Mouse (Mus musculus): ENCODE data around the gene Socs7. TPM values are rescaled to one million over a fixed set of nuclear protein-coding genes. Genes with fewer than 3 reads are reported as not detected.

Gene Socs7
- polyA plus RNA-seq, 1 experiment from 2014 or later: 3.4 TPM

- Histone ChIP-seq H3K27me3 (ENCODE audit: control insufficient read depth, insufficient read depth, low read length) (no peaks in the 10 kb centered on the region), H3K27ac (ENCODE audit: low read depth, low read length) (no peak overlapping the region), H3K4me1 (ENCODE audit: control insufficient read depth, insufficient read depth, low read length) (no peaks in the 10 kb centered on the region), H3K4me3 (ENCODE audit: low read depth, low read length) (no peak overlapping the region), H3K9me3 (ENCODE audit: control insufficient read depth, low read length) (no peaks in the 10 kb centered on the region), H3K36me3 (ENCODE audit: control insufficient read depth, insufficient read depth, low read length) (peaks cover 12% of the 10 kb centered on the region; the same call in 1 of the 2 replicates), H3K4me2 (no peak overlapping the region), H3K9ac (ENCODE audit: low read length) (no peak overlapping the region)
- DNase-seq (ENCODE audit: low spot score, missing footprints): peak; percentile 98
- no peak for ATAC-seq (ENCODE audit: low FRiP score)
- WGBS: 32% methylated on average over 9 of the region's 9 CpGs
Observed at GRCm38 (mm10) chr11:97328148-97328547, 34.2 kb upstream of the Socs7 start.

DNA sequence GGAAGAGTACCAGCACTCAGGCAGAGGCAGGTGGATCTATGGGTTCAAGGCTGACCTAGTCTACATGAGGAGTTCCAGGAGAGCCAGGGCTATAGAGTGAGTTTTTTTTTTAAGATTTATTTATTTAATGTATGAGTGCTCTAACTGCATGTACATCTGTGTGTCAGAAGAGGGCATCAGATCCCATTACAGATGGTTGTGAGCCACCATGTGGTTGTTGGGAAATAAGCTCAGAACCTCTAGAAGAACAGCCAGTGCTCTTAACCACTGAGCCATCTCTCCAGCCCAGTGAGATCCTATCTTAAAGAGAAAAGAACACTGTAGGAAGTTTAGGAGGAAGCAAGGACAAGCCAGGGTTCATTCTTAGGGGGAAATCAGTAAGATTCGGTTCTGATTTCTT is 32.0 kb upstream of the Socs7 start:
- no peaks in the 10 kb centered on the region for H3K27me3 ChIP-seq (ENCODE audit: control insufficient read depth, insufficient read depth, low read length)
- WGBS: 91% methylated on average over 1 of the region's 1 CpGs
- H3K9ac ChIP-seq (ENCODE audit: low read length): no peak overlapping the region
- no peak for DNase-seq (ENCODE audit: low spot score, missing footprints)
- ATAC-seq (ENCODE audit: low FRiP score): no peak
- H3K9me3 ChIP-seq (ENCODE audit: control insufficient read depth, low read length): no peaks in the 10 kb centered on the region
- H3K4me2 ChIP-seq: no peak overlapping the region
- peaks cover 7% of the 10 kb centered on the region; the same call in 1 of the 2 replicates for H3K36me3 ChIP-seq (ENCODE audit: control insufficient read depth, insufficient read depth, low read length)
- H3K27ac ChIP-seq (ENCODE audit: low read depth, low read length): no peak overlapping the region
- H3K4me3 ChIP-seq (ENCODE audit: low read depth, low read length): no peak overlapping the region
- no peaks in the 10 kb centered on the region for H3K4me1 ChIP-seq (ENCODE audit: control insufficient read depth, insufficient read depth, low read length)

- Histone ChIP-seq H3K4me1 (ENCODE audit: control insufficient read depth, insufficient read depth, low read length) (no peaks in the 10 kb centered on the region), H3K9ac (ENCODE audit: low read length) (no peak overlapping the region), H3K4me3 (ENCODE audit: low read depth, low read length) (no peak overlapping the region), H3K9me3 (ENCODE audit: control insufficient read depth, low read length) (no peaks in the 10 kb centered on the region), H3K4me2 (no peak overlapping the region), H3K27ac (ENCODE audit: low read depth, low read length) (no peak overlapping the region), H3K36me3 (ENCODE audit: control insufficient read depth, insufficient read depth, low read length) (peaks cover 5% of the 10 kb centered on the region; the same call in 1 of the 2 replicates), H3K27me3 (ENCODE audit: control insufficient read depth, insufficient read depth, low read length) (no peaks in the 10 kb centered on the region)
- DNase-seq (ENCODE audit: low spot score, missing footprints): no peak
- 80% methylated on average over 12 of the region's 12 CpGs for WGBS
- ATAC-seq (ENCODE audit: low FRiP score): no peak
Observed at GRCm38 (mm10) chr11:97331231-97332190, 30.8 kb upstream of the Socs7 start.

DNA sequence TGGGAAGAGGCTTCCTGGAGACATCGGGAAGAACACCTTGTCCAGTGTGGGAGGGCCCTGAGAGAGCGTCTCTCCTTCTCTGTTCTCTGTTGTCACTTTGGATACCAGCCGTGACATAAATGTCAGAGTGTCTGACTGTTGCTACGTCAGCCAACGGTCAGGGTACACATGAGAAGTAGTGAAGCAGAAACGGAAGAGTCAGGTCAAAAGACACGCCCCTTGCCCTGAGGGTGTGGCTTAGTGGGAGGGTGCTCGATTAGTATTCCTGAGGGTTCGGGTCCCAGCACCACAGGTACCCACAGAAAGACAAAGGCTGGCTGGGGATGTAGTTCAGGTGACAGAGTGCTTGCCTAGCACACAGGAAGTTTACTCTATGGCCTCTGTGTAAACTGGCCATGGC is 29.3 kb upstream of the Socs7 start:
- ATAC-seq (ENCODE audit: low FRiP score): no peak
- no peak overlapping the region for H3K27ac ChIP-seq (ENCODE audit: low read depth, low read length)
- no peak overlapping the region for H3K4me3 ChIP-seq (ENCODE audit: low read depth, low read length)

DNA sequence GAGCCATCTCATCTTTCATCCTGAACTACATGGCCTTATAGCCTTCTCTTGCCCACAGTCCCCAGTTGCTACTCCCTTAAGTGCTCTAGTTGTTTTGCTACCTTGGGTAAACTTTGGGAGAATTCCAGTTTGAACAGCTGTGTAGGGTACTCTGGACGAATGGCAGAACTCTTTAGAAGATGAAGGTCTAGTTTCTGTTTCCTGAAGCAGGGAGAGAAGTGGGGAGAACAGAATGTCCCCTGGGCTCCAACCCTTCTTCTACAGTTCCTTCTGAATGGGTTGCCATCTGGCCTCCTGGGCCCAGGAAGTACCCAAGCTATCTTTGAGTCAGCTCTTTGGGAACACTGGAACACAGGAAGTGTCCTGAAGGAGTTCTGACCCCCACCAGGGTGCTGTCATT is 28.5 kb upstream of the Socs7 start:
- Histone ChIP-seq H3K4me2 (no peak overlapping the region), H3K9me3 (ENCODE audit: control insufficient read depth, low read length) (no peaks in the 10 kb centered on the region), H3K27me3 (ENCODE audit: control insufficient read depth, insufficient read depth, low read length) (no peaks in the 10 kb centered on the region), H3K9ac (ENCODE audit: low read length) (no peak overlapping the region), H3K4me1 (ENCODE audit: control insufficient read depth, insufficient read depth, low read length) (no peaks in the 10 kb centered on the region), H3K27ac (ENCODE audit: low read depth, low read length) (no peak overlapping the region), H3K4me3 (ENCODE audit: low read depth, low read length) (no peak overlapping the region), H3K36me3 (ENCODE audit: control insufficient read depth, insufficient read depth, low read length) (peaks cover 3% of the 10 kb centered on the region; the same call in 1 of the 2 replicates)
- 74% methylated on average over 1 of the region's 1 CpGs for WGBS
- peak; percentile 51 for DNase-seq (ENCODE audit: low spot score, missing footprints)
- ATAC-seq (ENCODE audit: low FRiP score): no peak

More for the DNA sequence above, 29.3 kb upstream of the Socs7 start:
- peaks cover 3% of the 10 kb centered on the region; the same call in 1 of the 2 replicates for H3K36me3 ChIP-seq (ENCODE audit: control insufficient read depth, insufficient read depth, low read length)
- no peak overlapping the region for H3K9ac ChIP-seq (ENCODE audit: low read length)
- no peaks in the 10 kb centered on the region for H3K27me3 ChIP-seq (ENCODE audit: control insufficient read depth, insufficient read depth, low read length)
- no peak for DNase-seq (ENCODE audit: low spot score, missing footprints)
- H3K4me2 ChIP-seq: no peak overlapping the region
- H3K4me1 ChIP-seq (ENCODE audit: control insufficient read depth, insufficient read depth, low read length): no peaks in the 10 kb centered on the region
- H3K9me3 ChIP-seq (ENCODE audit: control insufficient read depth, low read length): no peaks in the 10 kb centered on the region
- 57% methylated on average over 9 of the region's 9 CpGs for WGBS

- peak; percentile 59 for DNase-seq (ENCODE audit: low spot score, missing footprints)
- H3K27ac ChIP-seq (ENCODE audit: low read depth, low read length): no peak overlapping the region
- H3K4me2 ChIP-seq: no peak overlapping the region
- H3K4me1 ChIP-seq (ENCODE audit: control insufficient read depth, insufficient read depth, low read length): no peaks in the 10 kb centered on the region
- no peaks in the 10 kb centered on the region for H3K27me3 ChIP-seq (ENCODE audit: control insufficient read depth, insufficient read depth, low read length)
- no peaks in the 10 kb centered on the region for H3K36me3 ChIP-seq (ENCODE audit: control insufficient read depth, insufficient read depth, low read length)
- ATAC-seq (ENCODE audit: low FRiP score): no peak
- no peak overlapping the region for H3K4me3 ChIP-seq (ENCODE audit: low read depth, low read length)
- no peak overlapping the region for H3K9ac ChIP-seq (ENCODE audit: low read length)
- H3K9me3 ChIP-seq (ENCODE audit: control insufficient read depth, low read length): no peaks in the 10 kb centered on the region
- WGBS: 86% methylated on average over 9 of the region's 9 CpGs
Observed at GRCm38 (mm10) chr11:97334400-97334799, 28.0 kb upstream of the Socs7 start.

DNA sequence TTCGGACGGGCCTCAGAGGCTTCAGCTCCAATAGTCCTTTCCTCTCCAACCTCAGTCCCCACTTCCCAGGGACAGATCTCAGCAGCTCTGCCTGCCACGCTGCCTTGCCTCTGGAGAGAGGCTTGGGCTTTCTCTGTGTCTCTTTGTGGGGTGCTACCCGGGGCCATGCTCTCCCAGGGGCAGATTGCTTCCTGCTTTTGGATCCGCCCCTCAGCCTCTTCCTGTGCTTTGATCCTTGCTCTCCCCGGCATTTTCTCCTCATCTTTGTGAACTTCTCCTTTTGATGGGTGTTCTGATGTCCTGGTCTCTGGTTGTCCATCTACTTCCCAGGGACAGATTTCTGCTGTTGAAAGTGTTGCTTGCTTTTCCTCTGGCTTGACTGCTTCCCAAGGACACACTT is 26.1 kb upstream of the Socs7 start:
- 59% methylated on average over 6 of the region's 6 CpGs for WGBS
- H3K9ac ChIP-seq (ENCODE audit: low read length): no peak overlapping the region
- H3K4me1 ChIP-seq (ENCODE audit: control insufficient read depth, insufficient read depth, low read length): no peaks in the 10 kb centered on the region

DNA sequence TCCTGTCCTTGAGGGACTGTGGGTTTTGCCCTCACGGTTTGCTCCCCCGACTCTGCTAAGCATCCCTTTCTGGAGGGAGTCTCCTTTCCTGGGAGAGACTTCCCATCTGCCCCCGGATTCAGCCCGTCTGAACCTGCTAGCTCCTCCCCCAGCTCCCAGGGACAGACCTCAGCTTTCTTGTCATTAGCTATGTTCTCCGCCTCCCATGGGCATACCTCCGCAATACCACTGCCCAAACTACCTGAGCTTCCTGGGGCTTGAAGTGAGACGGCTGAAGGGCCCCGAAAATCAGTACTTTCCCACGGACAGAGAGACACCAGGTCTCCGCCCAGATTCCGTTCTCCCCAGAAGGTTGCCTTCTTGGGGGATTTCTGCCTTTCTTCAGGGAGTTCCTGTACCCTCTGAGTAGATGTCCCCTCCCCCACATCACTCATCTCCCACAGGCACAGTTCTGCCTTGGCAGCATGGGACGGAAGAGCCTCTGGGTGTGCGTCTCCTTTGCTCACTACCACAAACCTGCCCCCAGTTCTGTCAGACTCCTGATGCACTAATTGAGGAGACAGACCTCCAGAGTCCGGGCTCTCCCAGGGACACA is 25.5 kb upstream of the Socs7 start:
- H3K9ac ChIP-seq (ENCODE audit: low read length): no peak overlapping the region
- no peak for ATAC-seq (ENCODE audit: low FRiP score)
- no peak overlapping the region for H3K27ac ChIP-seq (ENCODE audit: low read depth, low read length)
- no peak overlapping the region for H3K4me2 ChIP-seq
- 75% methylated on average over 14 of the region's 14 CpGs for WGBS
- no peaks in the 10 kb centered on the region for H3K4me1 ChIP-seq (ENCODE audit: control insufficient read depth, insufficient read depth, low read length)
- H3K27me3 ChIP-seq (ENCODE audit: control insufficient read depth, insufficient read depth, low read length): no peaks in the 10 kb centered on the region
- peak; percentile 21 for DNase-seq (ENCODE audit: low spot score, missing footprints)
- H3K36me3 ChIP-seq (ENCODE audit: control insufficient read depth, insufficient read depth, low read length): no peaks in the 10 kb centered on the region
- H3K9me3 ChIP-seq (ENCODE audit: control insufficient read depth, low read length): no peaks in the 10 kb centered on the region
- H3K4me3 ChIP-seq (ENCODE audit: low read depth, low read length): no peak overlapping the region

More for the DNA sequence above, 26.1 kb upstream of the Socs7 start:
- Histone ChIP-seq H3K9me3 (ENCODE audit: control insufficient read depth, low read length) (no peaks in the 10 kb centered on the region), H3K4me2 (no peak overlapping the region), H3K27me3 (ENCODE audit: control insufficient read depth, insufficient read depth, low read length) (no peaks in the 10 kb centered on the region), H3K36me3 (ENCODE audit: control insufficient read depth, insufficient read depth, low read length) (no peaks in the 10 kb centered on the region), H3K27ac (ENCODE audit: low read depth, low read length) (no peak overlapping the region), H3K4me3 (ENCODE audit: low read depth, low read length) (no peak overlapping the region)
- DNase-seq (ENCODE audit: low spot score, missing footprints) (no peak), ATAC-seq (ENCODE audit: low FRiP score) (no peak)

- no peaks in the 10 kb centered on the region for H3K9me3 ChIP-seq (ENCODE audit: control insufficient read depth, low read length)
- 83% methylated on average over 12 of the region's 12 CpGs for WGBS
Observed at GRCm38 (mm10) chr11:97337363-97337762, 25.0 kb upstream of the Socs7 start.

More at GRCm38 (mm10) chr11:97337363-97337762, 25.0 kb upstream of the Socs7 start:
- DNase-seq (ENCODE audit: low spot score, missing footprints): peak; percentile 59
- Histone ChIP-seq H3K27me3 (ENCODE audit: control insufficient read depth, insufficient read depth, low read length) (no peaks in the 10 kb centered on the region), H3K4me2 (no peak overlapping the region), H3K27ac (ENCODE audit: low read depth, low read length) (no peak overlapping the region), H3K4me3 (ENCODE audit: low read depth, low read length) (no peak overlapping the region), H3K9ac (ENCODE audit: low read length) (no peak overlapping the region), H3K36me3 (ENCODE audit: control insufficient read depth, insufficient read depth, low read length) (no peaks in the 10 kb centered on the region), H3K4me1 (ENCODE audit: control insufficient read depth, insufficient read depth, low read length) (no peaks in the 10 kb centered on the region)
- no peak for ATAC-seq (ENCODE audit: low FRiP score)
